Mouse (Mus musculus) heart, embryonic 15.5 days (tissue): ENCODE measurements around the gene Map2k6. TPM values are rescaled to one million over a fixed set of nuclear protein-coding genes. Genes with fewer than 3 reads are reported as not detected.

Experiments
- ATAC-seq: fragments of 200-750 bp; cut with Nextera tagmentation; replicated peaks from 2 replicates; pipeline ENCODE4 v1.8.0; 2017; ENCODE audit warnings: low read depth, moderate TSS enrichment; ENCODE audit not compliant: insufficient number of reproducible peaks, insufficient read depth, low FRiP score
- H3K27ac ChIP-seq: fragments of 300-500 bp; sonication (generic); 2 replicates; pipeline ENCODE4 v1.5.1; 2015; ENCODE audit warnings: mild to moderate bottlenecking, inconsistent platforms
- H3K27me3 ChIP-seq: fragments of 300-500 bp; sonication (generic); 2 replicates; pipeline ENCODE4 v1.6.1; 2015; ENCODE audit warnings: inconsistent platforms
- H3K36me3 ChIP-seq: fragments of 300-500 bp; sonication (generic); 2 replicates; pipeline ENCODE4 v1.6.1; 2015; ENCODE audit warnings: mild to moderate bottlenecking, inconsistent platforms
- H3K4me1 ChIP-seq: fragments of 300-500 bp; sonication (generic); replicated peaks from 2 replicates; pipeline ENCODE4 v1.6.1; 2015; ENCODE audit warnings: inconsistent platforms
- H3K4me2 ChIP-seq: fragments of 300-500 bp; sonication (generic); 2 replicates; pipeline ENCODE4 v1.6.1; 2015; ENCODE audit warnings: inconsistent platforms, mild to moderate bottlenecking, moderate library complexity
- H3K4me3 ChIP-seq: fragments of 300-500 bp; sonication (generic); 2 replicates; pipeline ENCODE4 v1.5.1; 2015; ENCODE audit warnings: mild to moderate bottlenecking, inconsistent platforms
- H3K9ac ChIP-seq: fragments of 300-500 bp; sonication (generic); 2 replicates; pipeline ENCODE4 v1.6.1; 2015; ENCODE audit warnings: mild to moderate bottlenecking, inconsistent platforms
- H3K9me3 ChIP-seq: fragments of 300-500 bp; sonication (generic); replicated peaks from 2 replicates; pipeline ENCODE4 v1.6.1; 2016; ENCODE audit warnings: inconsistent platforms
- WGBS: fragments of 180-500 bp; shearing (Covaris S2); methylation state at CpG from one replicate; pipeline ENCODE4 v1.1.7; 2015; ENCODE audit warnings: mixed read lengths; 5-methylcytosine and 5-hydroxymethylcytosine counted together
- polyA plus RNA-seq: library from polyadenylated mRNA; unstranded; fragments of >200 nt; fragmentation: Nextera tagmentation; extraction: Ambion mirVana; gene quantifications from 2 replicates; pipeline ENCODE4 v1.2.1, GENCODE M21; 2015

Map2k6 gene
- polyA plus RNA-seq, 1 experiment from 2014 or later: 13.5 TPM

GRCm38 (mm10) chr11:110409131-110409530, 10.2 kb downstream of the Map2k6 start:
- Histone ChIP-seq H3K36me3 (no peaks in the 10 kb centered on the region), H3K9ac (no peak overlapping the region), H3K9me3 (no peaks in the 10 kb centered on the region), H3K4me3 (no peak overlapping the region), H3K27ac (no peak overlapping the region), H3K4me2 (no peak overlapping the region), H3K27me3 (no peaks in the 10 kb centered on the region), H3K4me1 (no peaks in the 10 kb centered on the region)
- 88% methylated on average over 12 of the region's 12 CpGs for whole genome bisulfite sequencing
- ATAC-seq: no peak

- no peaks in the 10 kb centered on the region for H3K36me3 ChIP-seq
- ATAC-seq: no peak
- no peaks in the 10 kb centered on the region for H3K9me3 ChIP-seq
- no peaks in the 10 kb centered on the region for H3K27me3 ChIP-seq
- H3K4me3 ChIP-seq: no peak overlapping the region
- H3K4me1 ChIP-seq: no peaks in the 10 kb centered on the region
- no peak overlapping the region for H3K27ac ChIP-seq
- no peak overlapping the region for H3K4me2 ChIP-seq
- WGBS: 69% methylated on average over 9 of the region's 9 CpGs
- H3K9ac ChIP-seq: no peak overlapping the region
Measured at GRCm38 (mm10) chr11:110409776-110410175, 10.9 kb downstream of the Map2k6 start.

- no peak for ATAC-seq
- H3K27ac ChIP-seq: no peak overlapping the region
Measured at GRCm38 (mm10) chr11:110411596-110411995, 12.7 kb downstream of the Map2k6 start.

GRCm38 (mm10) chr11:110414263-110414662, 15.3 kb downstream of the Map2k6 start:
- Histone ChIP-seq H3K9me3 (no peaks in the 10 kb centered on the region), H3K36me3 (no peaks in the 10 kb centered on the region), H3K9ac (no peak overlapping the region), H3K27me3 (no peaks in the 10 kb centered on the region), H3K4me1 (no peaks in the 10 kb centered on the region), H3K27ac (no peak overlapping the region), H3K4me3 (no peak overlapping the region), H3K4me2 (no peak overlapping the region)
- ATAC-seq: no peak
- WGBS: 76% methylated on average over 7 of the region's 7 CpGs

More at GRCm38 (mm10) chr11:110411596-110411995, 12.7 kb downstream of the Map2k6 start:
- H3K4me3 ChIP-seq: no peak overlapping the region
- no peak overlapping the region for H3K4me2 ChIP-seq
- no peaks in the 10 kb centered on the region for H3K9me3 ChIP-seq
- no peaks in the 10 kb centered on the region for H3K27me3 ChIP-seq
- H3K4me1 ChIP-seq: no peaks in the 10 kb centered on the region
- H3K9ac ChIP-seq: no peak overlapping the region
- 91% methylated on average over 13 of the region's 13 CpGs for WGBS
- H3K36me3 ChIP-seq: no peaks in the 10 kb centered on the region

GRCm38 (mm10) chr11:110416691-110417090, 17.8 kb downstream of the Map2k6 start:
- Histone ChIP-seq H3K4me3 (no peak overlapping the region), H3K27me3 (no peaks in the 10 kb centered on the region), H3K9me3 (no peaks in the 10 kb centered on the region), H3K4me1 (no peaks in the 10 kb centered on the region), H3K4me2 (no peak overlapping the region), H3K9ac (no peak overlapping the region), H3K27ac (no peak overlapping the region), H3K36me3 (no peaks in the 10 kb centered on the region)
- no peak for ATAC-seq
- 86% methylated on average over 6 of the region's 6 CpGs for WGBS

GRCm38 (mm10) chr11:110420463-110420862, 21.5 kb downstream of the Map2k6 start:
- WGBS: 86% methylated on average over 7 of the region's 7 CpGs

GRCm38 (mm10) chr11:110426572-110427145, 27.7 kb downstream of the Map2k6 start:
- H3K4me3 ChIP-seq: no peak overlapping the region
- no peak overlapping the region for H3K9ac ChIP-seq
- WGBS: 77% methylated on average over 6 of the region's 6 CpGs
- no peak overlapping the region for H3K4me2 ChIP-seq
- no peak for ATAC-seq
- no peak overlapping the region for H3K27ac ChIP-seq
- H3K27me3 ChIP-seq: no peaks in the 10 kb centered on the region
- H3K4me1 ChIP-seq: peaks cover 4% of the 10 kb centered on the region
- no peaks in the 10 kb centered on the region for H3K36me3 ChIP-seq
- no peaks in the 10 kb centered on the region for H3K9me3 ChIP-seq

More at GRCm38 (mm10) chr11:110420463-110420862, 21.5 kb downstream of the Map2k6 start:
- no peaks in the 10 kb centered on the region for H3K36me3 ChIP-seq
- H3K4me1 ChIP-seq: no peaks in the 10 kb centered on the region
- no peak overlapping the region for H3K27ac ChIP-seq
- no peaks in the 10 kb centered on the region for H3K27me3 ChIP-seq
- no peak for ATAC-seq
- H3K9me3 ChIP-seq: no peaks in the 10 kb centered on the region
- no peak overlapping the region for H3K9ac ChIP-seq
- H3K4me2 ChIP-seq: no peak overlapping the region
- no peak overlapping the region for H3K4me3 ChIP-seq

- 48% methylated on average over 11 of the region's 11 CpGs for WGBS
- ATAC-seq: peak; percentile 47; the same call in 1 of the 2 replicates
- Histone ChIP-seq H3K9ac (no peak overlapping the region), H3K27ac (no peak overlapping the region), H3K4me3 (no peak overlapping the region), H3K27me3 (no peaks in the 10 kb centered on the region), H3K36me3 (no peaks in the 10 kb centered on the region), H3K9me3 (no peaks in the 10 kb centered on the region), H3K4me2 (no peak overlapping the region), H3K4me1 (peaks cover 4% of the 10 kb centered on the region)
Measured at GRCm38 (mm10) chr11:110427159-110427561, 28.2 kb downstream of the Map2k6 start.

GRCm38 (mm10) chr11:110428999-110429398, 30.1 kb downstream of the Map2k6 start:
- no peak overlapping the region for H3K9ac ChIP-seq
- H3K4me3 ChIP-seq: no peak overlapping the region
- H3K9me3 ChIP-seq: no peaks in the 10 kb centered on the region
- no peak overlapping the region for H3K4me2 ChIP-seq
- no peaks in the 10 kb centered on the region for H3K27me3 ChIP-seq
- H3K36me3 ChIP-seq: no peaks in the 10 kb centered on the region
- H3K4me1 ChIP-seq: peaks cover 4% of the 10 kb centered on the region
- ATAC-seq: no peak
- no peak overlapping the region for H3K27ac ChIP-seq
- WGBS: 79% methylated on average over 6 of the region's 6 CpGs

GRCm38 (mm10) chr11:110429837-110430418, 31.0 kb downstream of the Map2k6 start:
- Histone ChIP-seq H3K9me3 (no peaks in the 10 kb centered on the region), H3K9ac (no peak overlapping the region), H3K4me2 (no peak overlapping the region), H3K27me3 (no peaks in the 10 kb centered on the region), H3K27ac (no peak overlapping the region), H3K36me3 (no peaks in the 10 kb centered on the region), H3K4me1 (peaks cover 4% of the 10 kb centered on the region), H3K4me3 (no peak overlapping the region)
- no peak for ATAC-seq
- 52% methylated on average over 3 of the region's 3 CpGs for WGBS

GRCm38 (mm10) chr11:110435839-110436556, 37.1 kb downstream of the Map2k6 start:
- no peak for ATAC-seq
- Histone ChIP-seq H3K4me2 (no peak overlapping the region), H3K27me3 (no peaks in the 10 kb centered on the region), H3K36me3 (no peaks in the 10 kb centered on the region), H3K4me3 (no peak overlapping the region), H3K9me3 (no peaks in the 10 kb centered on the region), H3K4me1 (no peaks in the 10 kb centered on the region), H3K27ac (no peak overlapping the region), H3K9ac (no peak overlapping the region)
- WGBS: 77% methylated on average over 8 of the region's 8 CpGs
